Mouse (Mus musculus): Measurements from ENCODE around the gene Flrt3. TPM values are rescaled to one million over a fixed set of nuclear protein-coding genes. Genes with fewer than 3 reads are reported as not detected.

Flrt3 gene
- polyA plus RNA-seq, 1 experiment from 2014 or later: 17.1 TPM

DNA sequence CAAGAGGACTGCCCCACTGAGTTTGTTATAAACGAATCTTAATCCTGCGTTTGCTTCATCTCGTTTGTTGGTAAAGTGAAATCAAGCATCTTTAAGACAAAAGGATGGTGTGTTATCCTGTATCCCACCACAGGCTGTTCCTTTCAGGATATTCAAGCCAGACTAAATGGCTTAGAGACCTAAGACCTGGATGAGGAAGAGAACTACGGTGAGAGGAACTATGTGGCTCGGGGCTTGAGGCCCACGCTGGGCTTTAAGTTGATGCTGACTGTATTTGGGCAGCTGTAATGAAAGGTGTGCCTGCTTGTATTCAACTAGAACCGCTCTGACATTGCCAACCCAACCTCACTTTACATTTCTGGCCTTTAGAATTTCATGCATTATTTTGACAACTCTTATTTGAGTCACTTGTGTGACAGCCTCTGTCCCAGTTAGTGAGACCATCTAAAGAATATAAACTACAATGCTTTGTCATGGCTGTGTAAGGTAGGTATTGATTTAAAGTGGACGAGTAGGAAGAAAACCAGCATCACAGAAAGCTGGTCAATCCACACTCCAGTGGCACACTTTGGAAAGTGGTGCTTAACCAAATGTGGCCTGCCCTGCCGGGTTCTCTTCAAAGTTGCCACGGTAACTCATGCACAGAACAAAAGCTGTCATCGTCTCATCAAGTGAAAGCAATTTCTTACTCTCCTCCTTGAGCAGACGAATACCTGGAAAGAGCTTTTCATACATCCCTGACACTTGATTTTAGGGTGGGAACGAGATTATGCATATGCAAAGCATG lies 3.8 kb downstream of the Flrt3 start:
- no peak overlapping the region for H3K4me2 ChIP-seq (ENCODE audit: low read depth, low read length)
- no peak overlapping the region for H3K4me3 ChIP-seq (ENCODE audit: low read length)

DNA sequence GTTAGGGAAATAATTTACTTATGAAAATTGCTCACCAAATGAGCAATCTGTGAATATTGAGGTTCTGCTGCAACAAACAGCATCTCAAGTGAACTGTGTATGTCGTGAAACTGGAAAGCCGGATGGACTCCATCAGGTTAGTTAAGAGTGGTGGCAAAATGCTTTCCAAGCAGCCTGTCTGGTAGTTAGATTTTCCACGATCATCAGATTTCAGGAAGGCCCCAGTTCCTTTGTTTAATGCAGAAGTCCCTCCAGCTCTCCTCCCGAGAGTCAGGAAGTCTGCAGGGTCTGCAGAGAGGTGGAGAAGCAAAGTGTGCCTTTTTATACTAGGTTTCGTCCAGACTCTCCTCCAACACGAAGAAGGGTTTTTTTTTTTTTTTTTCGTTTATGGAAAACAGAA lies 4.4 kb downstream of the Flrt3 start:
- no peak overlapping the region for H3K9ac ChIP-seq (ENCODE audit: low read length)
- whole genome bisulfite sequencing: 49% methylated on average over 7 of the region's 7 CpGs

More for the DNA sequence above, 3.8 kb downstream of the Flrt3 start:
- Histone ChIP-seq H3K9ac (ENCODE audit: low read length) (no peak overlapping the region), H3K36me3 (ENCODE audit: control insufficient read depth, insufficient read depth, low read length) (no peaks in the 10 kb centered on the region), H3K27me3 (ENCODE audit: control insufficient read depth, insufficient read depth, low read depth, low read length) (no peaks in the 10 kb centered on the region), H3K9me3 (ENCODE audit: control insufficient read depth, low read length) (no peaks in the 10 kb centered on the region), H3K4me1 (replicated peaks; ENCODE audit: control insufficient read depth, insufficient read depth, low read length) (0 out of 2 replicates have a peak, but pooled peaks cover 2% of the 10 kb centered on the region), H3K27ac (ENCODE audit: low read length) (no peak overlapping the region)
- ATAC-seq (ENCODE audit: low read depth): no peak
- WGBS: 64% methylated on average over 13 of the region's 13 CpGs

DNA sequence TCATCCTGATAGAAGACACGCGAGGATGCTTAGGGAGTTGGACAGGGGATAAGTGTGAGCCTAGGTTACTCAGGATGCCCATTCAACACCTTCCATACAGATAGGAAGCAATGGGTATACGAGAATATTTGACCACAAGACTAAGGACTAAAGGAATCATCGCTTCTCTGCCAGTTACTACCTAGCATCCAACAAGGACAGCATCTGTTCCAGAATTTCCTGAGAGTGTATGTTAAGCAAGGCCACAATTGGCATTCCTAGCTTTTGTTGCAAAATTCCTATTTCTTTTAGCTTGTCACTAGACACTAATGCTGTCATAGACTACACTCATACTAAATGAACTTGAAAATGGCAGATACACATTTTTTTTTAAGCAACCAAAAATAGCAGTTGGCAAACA lies 6.9 kb downstream of the Flrt3 start:
- 90% methylated on average over 4 of the region's 4 CpGs for WGBS
- H3K36me3 ChIP-seq (ENCODE audit: control insufficient read depth, insufficient read depth, low read length): 0 out of 2 replicates have a peak, but pooled peaks cover 6% of the 10 kb centered on the region
- no peak overlapping the region for H3K9ac ChIP-seq (ENCODE audit: low read length)
- no peaks in the 10 kb centered on the region for H3K27me3 ChIP-seq (ENCODE audit: control insufficient read depth, insufficient read depth, low read depth, low read length)
- H3K9me3 ChIP-seq (ENCODE audit: control insufficient read depth, low read length): no peaks in the 10 kb centered on the region
- no peak for ATAC-seq (ENCODE audit: low read depth)
- H3K27ac ChIP-seq (ENCODE audit: low read length): no peak overlapping the region
- H3K4me2 ChIP-seq (ENCODE audit: low read depth, low read length): no peak overlapping the region
- H3K4me3 ChIP-seq (ENCODE audit: low read length): no peak overlapping the region
- 0 out of 2 replicates have a peak, but pooled peaks cover 2% of the 10 kb centered on the region for H3K4me1 ChIP-seq (replicated peaks; ENCODE audit: control insufficient read depth, insufficient read depth, low read length)

More for the DNA sequence above, 4.4 kb downstream of the Flrt3 start:
- ATAC-seq (ENCODE audit: low read depth): no peak
- no peak overlapping the region for H3K4me3 ChIP-seq (ENCODE audit: low read length)
- no peak overlapping the region for H3K4me2 ChIP-seq (ENCODE audit: low read depth, low read length)
- no peak overlapping the region for H3K27ac ChIP-seq (ENCODE audit: low read length)
- H3K27me3 ChIP-seq (ENCODE audit: control insufficient read depth, insufficient read depth, low read depth, low read length): no peaks in the 10 kb centered on the region
- no peaks in the 10 kb centered on the region for H3K9me3 ChIP-seq (ENCODE audit: control insufficient read depth, low read length)
- H3K36me3 ChIP-seq (ENCODE audit: control insufficient read depth, insufficient read depth, low read length): no peaks in the 10 kb centered on the region
- 0 out of 2 replicates have a peak, but pooled peaks cover 2% of the 10 kb centered on the region for H3K4me1 ChIP-seq (replicated peaks; ENCODE audit: control insufficient read depth, insufficient read depth, low read length)

DNA sequence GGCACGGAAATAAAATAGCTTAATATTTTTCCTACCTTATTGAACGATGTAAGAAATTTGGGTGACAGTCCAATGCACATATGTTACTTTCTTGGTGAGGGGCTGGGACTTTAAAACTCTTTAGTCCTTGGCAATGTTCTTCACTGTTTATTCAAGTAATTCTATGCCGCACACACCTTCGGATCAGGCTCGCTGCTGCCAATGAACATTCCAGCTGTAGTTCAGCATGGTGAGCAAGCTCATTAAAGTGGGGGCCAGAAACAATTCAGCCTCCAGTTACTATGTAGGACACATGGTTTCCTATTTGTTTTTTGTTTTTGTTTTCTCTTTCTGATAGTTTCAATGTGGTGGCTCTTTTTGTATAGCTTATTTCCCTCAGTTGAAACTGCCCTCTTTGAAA lies 8.6 kb downstream of the Flrt3 start:
- Histone ChIP-seq H3K4me1 (replicated peaks; ENCODE audit: control insufficient read depth, insufficient read depth, low read length) (no peaks in the 10 kb centered on the region), H3K27ac (ENCODE audit: low read length) (no peak overlapping the region), H3K4me2 (ENCODE audit: low read depth, low read length) (no peak overlapping the region), H3K4me3 (ENCODE audit: low read length) (no peak overlapping the region), H3K9ac (ENCODE audit: low read length) (no peak overlapping the region), H3K36me3 (ENCODE audit: control insufficient read depth, insufficient read depth, low read length) (0 out of 2 replicates have a peak, but pooled peaks cover 6% of the 10 kb centered on the region), H3K9me3 (ENCODE audit: control insufficient read depth, low read length) (no peaks in the 10 kb centered on the region), H3K27me3 (ENCODE audit: control insufficient read depth, insufficient read depth, low read depth, low read length) (no peaks in the 10 kb centered on the region)
- 75% methylated on average over 5 of the region's 5 CpGs for WGBS
- no peak for ATAC-seq (ENCODE audit: low read depth)

DNA sequence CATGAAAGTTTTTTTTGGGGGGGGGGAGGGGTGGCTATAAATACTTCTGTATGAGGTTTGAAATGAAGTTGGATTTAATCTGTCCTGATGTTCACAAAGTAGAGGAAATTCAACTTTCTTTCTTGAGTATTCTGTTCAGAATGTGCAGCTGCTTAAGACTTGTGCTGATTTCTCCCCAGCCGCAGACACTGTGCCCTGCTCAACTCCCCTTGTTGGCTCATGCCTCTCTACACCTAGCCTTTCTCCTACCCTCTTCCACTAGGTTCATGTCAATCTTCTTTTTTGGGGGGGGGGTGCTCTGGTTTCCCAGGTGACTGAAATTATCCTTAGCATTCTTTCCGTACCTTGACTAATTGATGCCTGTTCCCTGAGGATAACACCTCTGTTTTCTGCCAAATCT lies 17.3 kb downstream of the Flrt3 start:
- WGBS: 88% methylated on average over 2 of the region's 2 CpGs
- H3K9ac ChIP-seq (ENCODE audit: low read length): no peak overlapping the region
- H3K27me3 ChIP-seq (ENCODE audit: control insufficient read depth, insufficient read depth, low read depth, low read length): no peaks in the 10 kb centered on the region

DNA sequence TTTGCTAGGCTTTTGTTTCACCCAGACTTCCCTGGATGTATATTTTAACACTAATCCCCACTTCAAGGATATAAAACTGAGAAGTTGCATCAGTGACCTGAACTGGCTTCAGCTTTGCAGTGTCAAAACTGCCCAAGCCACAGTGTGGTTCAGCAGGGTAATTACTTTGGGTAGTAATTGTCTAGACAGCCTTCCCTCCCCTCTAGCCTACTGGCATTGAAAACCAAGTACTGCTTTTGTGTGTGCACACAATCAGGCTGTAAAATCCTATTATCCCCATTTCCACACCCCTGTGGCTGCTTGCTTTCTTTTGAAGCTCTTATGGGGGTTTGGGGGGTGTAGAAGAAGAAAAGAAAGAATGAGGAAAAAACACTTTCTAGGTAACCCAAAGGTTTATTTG lies 17.8 kb downstream of the Flrt3 start:
- Histone ChIP-seq H3K36me3 (ENCODE audit: control insufficient read depth, insufficient read depth, low read length) (no peaks in the 10 kb centered on the region), H3K27ac (ENCODE audit: low read length) (no peak overlapping the region), H3K4me1 (replicated peaks; ENCODE audit: control insufficient read depth, insufficient read depth, low read length) (no peaks in the 10 kb centered on the region), H3K4me2 (ENCODE audit: low read depth, low read length) (no peak overlapping the region), H3K9ac (ENCODE audit: low read length) (no peak overlapping the region), H3K4me3 (ENCODE audit: low read length) (no peak overlapping the region), H3K9me3 (ENCODE audit: control insufficient read depth, low read length) (no peaks in the 10 kb centered on the region), H3K27me3 (ENCODE audit: control insufficient read depth, insufficient read depth, low read depth, low read length) (no peaks in the 10 kb centered on the region)
- no peak for ATAC-seq (ENCODE audit: low read depth)

More for the DNA sequence above, 17.3 kb downstream of the Flrt3 start:
- Histone ChIP-seq H3K9me3 (ENCODE audit: control insufficient read depth, low read length) (no peaks in the 10 kb centered on the region), H3K36me3 (ENCODE audit: control insufficient read depth, insufficient read depth, low read length) (no peaks in the 10 kb centered on the region), H3K4me1 (replicated peaks; ENCODE audit: control insufficient read depth, insufficient read depth, low read length) (no peaks in the 10 kb centered on the region), H3K4me3 (ENCODE audit: low read length) (no peak overlapping the region), H3K4me2 (ENCODE audit: low read depth, low read length) (no peak overlapping the region), H3K27ac (ENCODE audit: low read length) (no peak overlapping the region)
- ATAC-seq (ENCODE audit: low read depth): no peak

DNA sequence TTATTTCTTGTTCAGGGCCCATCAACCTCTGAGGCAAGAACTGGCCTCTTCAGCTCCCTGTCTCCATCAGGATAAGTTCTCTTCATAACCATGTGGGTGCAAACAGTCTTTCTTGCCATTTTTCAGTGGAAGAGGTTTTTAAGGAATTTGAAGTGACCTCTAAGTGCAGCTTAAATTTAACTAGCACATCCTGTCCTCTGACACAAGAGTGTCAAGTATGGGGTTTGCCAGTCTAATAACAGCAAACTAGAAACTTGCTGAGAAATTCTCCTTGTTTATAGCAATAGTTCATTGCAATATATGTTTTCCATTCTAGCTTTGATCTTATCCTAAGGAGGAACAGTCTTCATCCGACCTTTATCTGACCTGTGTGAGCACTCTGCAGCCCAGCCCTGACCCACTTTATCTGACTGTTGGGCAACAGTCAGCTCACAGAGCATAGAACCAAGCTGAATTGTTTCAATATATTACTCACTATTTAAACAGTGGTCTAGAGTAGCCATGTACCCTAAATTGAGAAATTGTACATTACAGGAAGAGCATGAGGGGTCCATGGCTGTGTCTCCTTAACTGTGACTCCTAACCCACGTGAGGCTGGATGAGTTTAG lies 49.4 kb downstream of the Flrt3 start:
- Histone ChIP-seq H3K4me3 (ENCODE audit: low read length) (no peak overlapping the region), H3K27ac (ENCODE audit: low read length) (no peak overlapping the region), H3K36me3 (ENCODE audit: control insufficient read depth, insufficient read depth, low read length) (no peaks in the 10 kb centered on the region), H3K27me3 (ENCODE audit: control insufficient read depth, insufficient read depth, low read depth, low read length) (no peaks in the 10 kb centered on the region), H3K4me1 (replicated peaks; ENCODE audit: control insufficient read depth, insufficient read depth, low read length) (no peaks in the 10 kb centered on the region), H3K9me3 (ENCODE audit: control insufficient read depth, low read length) (no peaks in the 10 kb centered on the region), H3K9ac (ENCODE audit: low read length) (no peak overlapping the region), H3K4me2 (ENCODE audit: low read depth, low read length) (no peak overlapping the region)
- ATAC-seq (ENCODE audit: low read depth): peak; percentile 56
- WGBS: 33% methylated on average over 2 of the region's 2 CpGs

DNA sequence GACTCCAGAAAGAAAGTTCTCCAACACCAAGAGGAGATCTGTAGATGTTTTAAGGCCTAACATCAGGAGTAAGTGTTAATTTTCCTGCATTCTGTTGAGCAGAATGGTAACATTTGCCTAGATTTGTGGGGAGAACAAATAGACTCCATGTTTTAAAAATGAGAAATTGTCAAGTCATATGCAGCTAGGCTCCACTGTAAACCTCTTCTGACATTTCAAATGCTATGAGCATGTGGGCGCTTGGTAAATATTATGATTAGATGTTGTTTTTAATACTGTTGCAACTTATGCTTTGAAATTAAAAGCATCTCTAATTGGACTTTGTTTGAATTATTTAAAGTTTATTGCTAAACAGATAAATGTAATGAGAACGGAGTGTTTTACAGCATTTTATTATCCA lies 55.8 kb downstream of the Flrt3 start:
- Histone ChIP-seq H3K4me1 (replicated peaks; ENCODE audit: control insufficient read depth, insufficient read depth, low read length) (no peaks in the 10 kb centered on the region), H3K27me3 (ENCODE audit: control insufficient read depth, insufficient read depth, low read depth, low read length) (no peaks in the 10 kb centered on the region), H3K4me3 (ENCODE audit: low read length) (no peak overlapping the region), H3K9ac (ENCODE audit: low read length) (no peak overlapping the region), H3K9me3 (ENCODE audit: control insufficient read depth, low read length) (no peaks in the 10 kb centered on the region), H3K4me2 (ENCODE audit: low read depth, low read length) (no peak overlapping the region), H3K27ac (ENCODE audit: low read length) (no peak overlapping the region), H3K36me3 (ENCODE audit: control insufficient read depth, insufficient read depth, low read length) (no peaks in the 10 kb centered on the region)
- 93% methylated on average over 2 of the region's 2 CpGs for WGBS
- no peak for ATAC-seq (ENCODE audit: low read depth)

Measured in lung, embryonic 16.5 days (tissue).